Mouse (Mus musculus) large intestine, adult 2 months (tissue): ENCODE results near the gene Rchy1. TPM values are rescaled to one million over a fixed set of nuclear protein-coding genes. Genes with fewer than 3 reads are reported as not detected.
A peak's percentile ranks its signal among the peaks of the same experiment; 100 is the strongest.

Experiments
- DNase-seq: peaks from one replicate; pipeline ENCODE4 v3.0.0-alpha.2; 2012; ENCODE audit warnings: low read depth, low spot score
- WGBS: fragments of 180-500 bp; shearing (Covaris S2); methylation state at CpG from one replicate; pipeline ENCODE4 v1.1.7; 2018; 5-methylcytosine and 5-hydroxymethylcytosine counted together
- polyA plus RNA-seq: library from polyadenylated mRNA; depleted of rRNA; stranded (reverse); fragments of >200 nt; gene quantifications from 2 replicates; pipeline ENCODE4 v1.2.3, GENCODE M21; 2012; rRNA removed

The Rchy1 gene
- 23.8 and 27.0 TPM in 2 replicates for polyA plus RNA-seq

GRCm38 (mm10) chr5:91962639-91963440, at the start of gene Rchy1:
Rchy1 (minus strand) TSS chr5:91963068.
- WGBS: under 1% methylated on average over 65 of the region's 65 CpGs

GRCm38 (mm10) chr5:92011756-92012155, 48.9 kb upstream of the Rchy1 start:
- WGBS: 38% methylated on average over 7 of the region's 7 CpGs

More at GRCm38 (mm10) chr5:91962639-91963440, at the start of gene Rchy1:
- peak; percentile 91 for DNase-seq

GRCm38 (mm10) chr5:92009827-92010226, 47.0 kb upstream of the Rchy1 start:
- no peak for DNase-seq
- 17% methylated on average over 2 of the region's 2 CpGs for WGBS

More at GRCm38 (mm10) chr5:92011756-92012155, 48.9 kb upstream of the Rchy1 start:
- no peak for DNase-seq

GRCm38 (mm10) chr5:92003011-92003410, 40.1 kb upstream of the Rchy1 start:
- DNase-seq: no peak
- 60% methylated on average over 2 of the region's 2 CpGs for WGBS

GRCm38 (mm10) chr5:92000770-92001169, 37.9 kb upstream of the Rchy1 start:
- no peak for DNase-seq
- 56% methylated on average over 2 of the region's 2 CpGs for WGBS

- WGBS: 69% methylated on average over 13 of the region's 13 CpGs
- no peak for DNase-seq
Measured at GRCm38 (mm10) chr5:91994546-91994945, 31.7 kb upstream of the Rchy1 start.

GRCm38 (mm10) chr5:91993061-91993460, 30.2 kb upstream of the Rchy1 start:
- DNase-seq: no peak
- 88% methylated on average over 2 of the region's 2 CpGs for WGBS

- no peak for DNase-seq
- WGBS: 59% methylated on average over 6 of the region's 6 CpGs
Measured at GRCm38 (mm10) chr5:91991191-91991937, 28.5 kb upstream of the Rchy1 start.

- no peak for DNase-seq
- WGBS: 86% methylated on average over 9 of the region's 9 CpGs
Measured at GRCm38 (mm10) chr5:91989261-91989660, 26.4 kb upstream of the Rchy1 start.

GRCm38 (mm10) chr5:91987799-91988198, 24.9 kb upstream of the Rchy1 start:
- no peak for DNase-seq
- 78% methylated on average over 2 of the region's 2 CpGs for WGBS

GRCm38 (mm10) chr5:91987236-91987635, 24.4 kb upstream of the Rchy1 start, which contains the start of gene Odaph:
Odaph (plus strand) TSS chr5:91987475.
- DNase-seq: no peak
- 75% methylated on average over 4 of the region's 4 CpGs for WGBS

- no peak for DNase-seq
- WGBS: 64% methylated on average over 2 of the region's 2 CpGs
Measured at GRCm38 (mm10) chr5:91985721-91986120, 22.9 kb upstream of the Rchy1 start.

GRCm38 (mm10) chr5:91983490-91983889, 20.6 kb upstream of the Rchy1 start:
- no peak for DNase-seq
- WGBS: 72% methylated on average over 2 of the region's 2 CpGs

- DNase-seq: no peak
- 75% methylated on average over 11 of the region's 11 CpGs for WGBS
Measured at GRCm38 (mm10) chr5:91981176-91981840, 18.4 kb upstream of the Rchy1 start.

GRCm38 (mm10) chr5:91977397-91977770, 14.5 kb upstream of the Rchy1 start:
- DNase-seq: no peak
- 95% methylated on average over 2 of the region's 2 CpGs for WGBS

GRCm38 (mm10) chr5:91976566-91977396, 13.9 kb upstream of the Rchy1 start:
- no peak for DNase-seq
- 70% methylated on average over 10 of the region's 10 CpGs for WGBS

- WGBS: 92% methylated on average over 9 of the region's 9 CpGs
- no peak for DNase-seq
Measured at GRCm38 (mm10) chr5:91975758-91976157, 12.9 kb upstream of the Rchy1 start.

- WGBS: 87% methylated on average over 7 of the region's 7 CpGs
- no peak for DNase-seq
Measured at GRCm38 (mm10) chr5:91974002-91974401, 11.1 kb upstream of the Rchy1 start.

GRCm38 (mm10) chr5:91972046-91972445, 9.2 kb upstream of the Rchy1 start:
- WGBS: 89% methylated on average over 3 of the region's 3 CpGs
- no peak for DNase-seq
